Mouse (Mus musculus) limb, embryonic 13.5 days (tissue): Measurements from ENCODE around the gene Scap. TPM values are rescaled to one million over a fixed set of nuclear protein-coding genes. Genes with fewer than 3 reads are reported as not detected.
"Not testable (repeated sequence)": the region's sequence is repeated elsewhere in the genome, so short reads cannot be mapped to it uniquely, and the experiment has no call there.

Experiments used
- ATAC-seq: fragments of 200-750 bp; cut with Nextera tagmentation; 2 replicates; pipeline ENCODE4 v1.8.0; 2017; ENCODE audit warnings: low read depth, moderate number of reproducible peaks, moderate TSS enrichment; ENCODE audit not compliant: low FRiP score
- H3K27ac ChIP-seq: fragments of 300-500 bp; sonication (generic); 2 replicates; pipeline ENCODE4 v1.5.1; 2015; ENCODE audit warnings: inconsistent platforms, mild to moderate bottlenecking, moderate library complexity
- H3K27me3 ChIP-seq: fragments of 300-500 bp; sonication (generic); 2 replicates; pipeline ENCODE4 v1.6.1; 2015; ENCODE audit warnings: mild to moderate bottlenecking, inconsistent platforms
- H3K36me3 ChIP-seq: fragments of 300-500 bp; sonication (generic); 2 replicates; pipeline ENCODE4 v1.6.1; 2015; ENCODE audit warnings: inconsistent platforms, mild to moderate bottlenecking, moderate library complexity
- H3K4me1 ChIP-seq: fragments of 300-500 bp; sonication (generic); 2 replicates; pipeline ENCODE4 v1.6.1; 2015; ENCODE audit warnings: inconsistent platforms
- H3K4me2 ChIP-seq: fragments of 300-500 bp; sonication (generic); replicated peaks from 2 replicates; pipeline ENCODE4 v1.6.1; 2015; ENCODE audit warnings: inconsistent platforms, mild to moderate bottlenecking, moderate library complexity
- H3K4me3 ChIP-seq: fragments of 300-500 bp; sonication (generic); 2 replicates; pipeline ENCODE4 v1.5.1; 2015; ENCODE audit warnings: moderate library complexity, mild to moderate bottlenecking, inconsistent platforms
- H3K9ac ChIP-seq: fragments of 300-500 bp; sonication (generic); 2 replicates; pipeline ENCODE4 v1.6.1; 2015; ENCODE audit warnings: mild to moderate bottlenecking, inconsistent platforms
- H3K9me3 ChIP-seq: fragments of 300-500 bp; sonication (generic); 2 replicates; pipeline ENCODE4 v1.6.1; 2016; ENCODE audit warnings: inconsistent platforms
- WGBS: fragments of 180-500 bp; shearing (Covaris S2); methylation state at CpG from one replicate; pipeline ENCODE4 v1.1.7; 2015; 5-methylcytosine and 5-hydroxymethylcytosine counted together
- polyA plus RNA-seq: library from polyadenylated mRNA; unstranded; fragments of >200 nt; fragmentation: Nextera tagmentation; extraction: Ambion mirVana; gene quantifications from 2 replicates; pipeline ENCODE4 v1.2.1, GENCODE M21; 2015

The Scap gene
- polyA plus RNA-seq, 1 experiment from 2014 or later: 40.2 TPM

- Histone ChIP-seq H3K9me3 (no peaks in the 10 kb centered on the region), H3K27me3 (no peaks in the 10 kb centered on the region), H3K27ac (no peak overlapping the region), H3K4me3 (no peak overlapping the region), H3K4me1 (no peaks in the 10 kb centered on the region), H3K36me3 (peaks cover 36% of the 10 kb centered on the region), H3K9ac (no peak overlapping the region), H3K4me2 (no peak overlapping the region)
- no peak for ATAC-seq
- WGBS: 74% methylated on average over 5 of the region's 5 CpGs
Measured at GRCm38 (mm10) chr9:110366746-110367145, 33.7 kb downstream of the Scap start.

GRCm38 (mm10) chr9:110369860-110370259, 36.8 kb downstream of the Scap start:
- H3K4me2 ChIP-seq: no peak overlapping the region
- no peak for ATAC-seq
- no peak overlapping the region for H3K9ac ChIP-seq
- H3K4me3 ChIP-seq: no peak overlapping the region
- no peaks in the 10 kb centered on the region for H3K9me3 ChIP-seq
- H3K27me3 ChIP-seq: no peaks in the 10 kb centered on the region
- no peak overlapping the region for H3K27ac ChIP-seq
- no peaks in the 10 kb centered on the region for H3K4me1 ChIP-seq
- peaks cover 41% of the 10 kb centered on the region for H3K36me3 ChIP-seq
- WGBS: 71% methylated on average over 3 of the region's 3 CpGs

GRCm38 (mm10) chr9:110373871-110374270, 40.8 kb downstream of the Scap start:
- H3K9me3 ChIP-seq: no peaks in the 10 kb centered on the region
- H3K4me3 ChIP-seq: no peak overlapping the region
- no peak for ATAC-seq
- no peak overlapping the region for H3K4me2 ChIP-seq
- 90% methylated on average over 13 of the region's 13 CpGs for WGBS
- H3K9ac ChIP-seq: no peak overlapping the region
- peaks cover 63% of the 10 kb centered on the region for H3K36me3 ChIP-seq
- H3K4me1 ChIP-seq: no peaks in the 10 kb centered on the region
- H3K27me3 ChIP-seq: no peaks in the 10 kb centered on the region
- H3K27ac ChIP-seq: no peak overlapping the region

GRCm38 (mm10) chr9:110375668-110376067, 42.6 kb downstream of the Scap start:
- H3K36me3 ChIP-seq: peaks cover 78% of the 10 kb centered on the region
- no peak overlapping the region for H3K4me2 ChIP-seq
- no peaks in the 10 kb centered on the region for H3K27me3 ChIP-seq
- ATAC-seq: no peak
- H3K4me3 ChIP-seq: no peak overlapping the region
- H3K27ac ChIP-seq: no peak overlapping the region
- no peaks in the 10 kb centered on the region for H3K4me1 ChIP-seq
- no peak overlapping the region for H3K9ac ChIP-seq
- H3K9me3 ChIP-seq: no peaks in the 10 kb centered on the region
- 94% methylated on average over 3 of the region's 3 CpGs for whole genome bisulfite sequencing

GRCm38 (mm10) chr9:110377655-110378054, 44.6 kb downstream of the Scap start:
- not testable (repeated sequence) for H3K27me3 ChIP-seq, H3K27ac ChIP-seq, H3K4me2 ChIP-seq, H3K9me3 ChIP-seq, H3K4me1 ChIP-seq, ATAC-seq, H3K9ac ChIP-seq, H3K4me3 ChIP-seq
- 86% methylated on average over 12 of the region's 15 CpGs for WGBS
- H3K36me3 ChIP-seq: peaks cover 91% of the 10 kb centered on the region

- Histone ChIP-seq H3K27me3 (no peaks in the 10 kb centered on the region), H3K4me1 (no peaks in the 10 kb centered on the region), H3K9ac (no peak overlapping the region), H3K36me3 (peaks cover 91% of the 10 kb centered on the region), H3K27ac (no peak overlapping the region), H3K4me2 (no peak overlapping the region), H3K9me3 (no peaks in the 10 kb centered on the region), H3K4me3 (no peak overlapping the region)
- no peak for ATAC-seq
- WGBS: 97% methylated on average over 8 of the region's 8 CpGs
Measured at GRCm38 (mm10) chr9:110379361-110379760, 46.3 kb downstream of the Scap start.

GRCm38 (mm10) chr9:110380662-110381061, 47.6 kb downstream of the Scap start:
- Histone ChIP-seq H3K36me3 (peaks cover 95% of the 10 kb centered on the region), H3K4me1 (no peaks in the 10 kb centered on the region), H3K9me3 (no peaks in the 10 kb centered on the region), H3K9ac (no peak overlapping the region), H3K4me2 (peak overlapping the region; percentile 16; the same call in 1 of the 2 replicates), H3K4me3 (no peak overlapping the region), H3K27me3 (no peaks in the 10 kb centered on the region), H3K27ac (no peak overlapping the region)
- ATAC-seq: 0 out of 2 replicates have a peak, but pooled peaks have one; percentile 33
- 33% methylated on average over 21 of the region's 21 CpGs for WGBS

GRCm38 (mm10) chr9:110381292-110381691, 48.2 kb downstream of the Scap start:
- no peak for ATAC-seq
- no peaks in the 10 kb centered on the region for H3K9me3 ChIP-seq
- WGBS: 73% methylated on average over 12 of the region's 12 CpGs
- H3K9ac ChIP-seq: no peak overlapping the region
- H3K27me3 ChIP-seq: no peaks in the 10 kb centered on the region
- H3K4me2 ChIP-seq: no peak overlapping the region
- no peaks in the 10 kb centered on the region for H3K4me1 ChIP-seq
- peaks cover 95% of the 10 kb centered on the region for H3K36me3 ChIP-seq
- no peak overlapping the region for H3K4me3 ChIP-seq
- H3K27ac ChIP-seq: no peak overlapping the region

- Histone ChIP-seq H3K9me3 (no peaks in the 10 kb centered on the region), H3K4me1 (no peaks in the 10 kb centered on the region), H3K9ac (no peak overlapping the region), H3K27me3 (no peaks in the 10 kb centered on the region), H3K4me3 (no peak overlapping the region), H3K4me2 (no peak overlapping the region), H3K36me3 (peaks cover 98% of the 10 kb centered on the region), H3K27ac (no peak overlapping the region)
- WGBS: 91% methylated on average over 7 of the region's 7 CpGs
- no peak for ATAC-seq
Measured at GRCm38 (mm10) chr9:110384369-110384929, 51.4 kb downstream of the Scap start.

GRCm38 (mm10) chr9:110388011-110388410, 54.9 kb downstream of the Scap start:
- Histone ChIP-seq H3K27me3 (no peaks in the 10 kb centered on the region), H3K36me3 (peaks cover 99% of the 10 kb centered on the region), H3K4me1 (no peaks in the 10 kb centered on the region), H3K27ac (no peak overlapping the region), H3K9me3 (no peaks in the 10 kb centered on the region), H3K4me2 (no peak overlapping the region), H3K4me3 (no peak overlapping the region), H3K9ac (no peak overlapping the region)
- no peak for ATAC-seq
- 94% methylated on average over 7 of the region's 7 CpGs for WGBS

- no peak overlapping the region for H3K27ac ChIP-seq
- no peak overlapping the region for H3K9ac ChIP-seq
- H3K27me3 ChIP-seq: no peaks in the 10 kb centered on the region
- no peaks in the 10 kb centered on the region for H3K4me1 ChIP-seq
- no peak overlapping the region for H3K4me3 ChIP-seq
- H3K4me2 ChIP-seq: no peak overlapping the region
- peaks cover 97% of the 10 kb centered on the region for H3K36me3 ChIP-seq
- ATAC-seq: no peak
- H3K9me3 ChIP-seq: no peaks in the 10 kb centered on the region
- WGBS: 96% methylated on average over 3 of the region's 3 CpGs
Measured at GRCm38 (mm10) chr9:110390843-110391242, 57.8 kb downstream of the Scap start.

- H3K9me3 ChIP-seq: no peaks in the 10 kb centered on the region
- H3K9ac ChIP-seq: no peak overlapping the region
- peaks cover 93% of the 10 kb centered on the region for H3K36me3 ChIP-seq
- no peaks in the 10 kb centered on the region for H3K4me1 ChIP-seq
- H3K27me3 ChIP-seq: no peaks in the 10 kb centered on the region
- H3K4me3 ChIP-seq: no peak overlapping the region
- 92% methylated on average over 4 of the region's 4 CpGs for WGBS
- H3K4me2 ChIP-seq: no peak overlapping the region
- no peak overlapping the region for H3K27ac ChIP-seq
- no peak for ATAC-seq
Measured at GRCm38 (mm10) chr9:110393295-110393694, 60.2 kb downstream of the Scap start.

- Histone ChIP-seq H3K27ac (no peak overlapping the region), H3K36me3 (peaks cover 56% of the 10 kb centered on the region), H3K9ac (no peak overlapping the region), H3K27me3 (no peaks in the 10 kb centered on the region), H3K4me2 (no peak overlapping the region), H3K4me3 (no peak overlapping the region), H3K9me3 (no peaks in the 10 kb centered on the region), H3K4me1 (no peaks in the 10 kb centered on the region)
- 79% methylated on average over 5 of the region's 5 CpGs for WGBS
- no peak for ATAC-seq
Measured at GRCm38 (mm10) chr9:110400650-110401049, 67.6 kb downstream of the Scap start.
